Mouse (Mus musculus) hindbrain, embryonic 14.5 days (tissue): ENCODE data around the gene Pip4k2c. TPM values are rescaled to one million over a fixed set of nuclear protein-coding genes. Genes with fewer than 3 reads are reported as not detected.

Source experiments
- ATAC-seq: fragments of 200-750 bp; cut with Nextera tagmentation; 2 replicates; pipeline ENCODE4 v1.8.0; 2017; ENCODE audit warnings: moderate number of reproducible peaks, mild to moderate bottlenecking, moderate TSS enrichment, moderate library complexity; ENCODE audit not compliant: low FRiP score
- DNase-seq: peaks from one replicate; pipeline ENCODE4 v3.0.0-alpha.2; 2015; ENCODE audit warnings: low spot score
- H3K27ac ChIP-seq: fragments of 300-500 bp; sonication (generic); 2 replicates; pipeline ENCODE4 v1.5.1; 2014; ENCODE audit warnings: mild to moderate bottlenecking, moderate library complexity
- H3K27me3 ChIP-seq: fragments of 300-500 bp; sonication (generic); 2 replicates; pipeline ENCODE4 v1.6.1; 2014; ENCODE audit warnings: mild to moderate bottlenecking, low read length, mixed read lengths; ENCODE audit not compliant: control insufficient read depth, insufficient read depth
- H3K36me3 ChIP-seq: fragments of 300-500 bp; sonication (generic); replicated peaks from 2 replicates; pipeline ENCODE4 v1.6.1; 2014; ENCODE audit not compliant: control insufficient read depth, insufficient read depth
- H3K4me1 ChIP-seq: fragments of 300-500 bp; sonication (generic); replicated peaks from 2 replicates; pipeline ENCODE4 v1.6.1; 2014; ENCODE audit warnings: antibody characterized with exemption, low read length, mixed read lengths; ENCODE audit not compliant: control insufficient read depth, insufficient read depth
- H3K4me2 ChIP-seq: fragments of 300-500 bp; sonication (generic); replicated peaks from 2 replicates; pipeline ENCODE4 v1.6.1; 2014; ENCODE audit warnings: mild to moderate bottlenecking, moderate library complexity
- H3K4me3 ChIP-seq: fragments of 300-500 bp; sonication (generic); replicated peaks from 2 replicates; pipeline ENCODE4 v1.5.1; 2014; ENCODE audit warnings: mild to moderate bottlenecking, low read length
- H3K9ac ChIP-seq: fragments of 300-500 bp; sonication (generic); 2 replicates; pipeline ENCODE4 v1.6.1; 2014
- H3K9me3 ChIP-seq: fragments of 300-500 bp; sonication (generic); 2 replicates; pipeline ENCODE4 v1.6.1; 2016; ENCODE audit warnings: low read length; ENCODE audit not compliant: control insufficient read depth
- WGBS: fragments of 180-500 bp; shearing (Covaris S2); extraction: QIAGEN DNeasy Blood & Tissue Kit; methylation state at CpG from one replicate; pipeline ENCODE4 v1.1.7; 2014; 5-methylcytosine and 5-hydroxymethylcytosine counted together
- polyA plus RNA-seq: library from polyadenylated mRNA; unstranded; fragments of >200 nt; fragmentation: Nextera tagmentation; extraction: Ambion mirVana; gene quantifications from 2 replicates; pipeline ENCODE4 v1.2.1, GENCODE M21; 2014

The Pip4k2c gene
- polyA plus RNA-seq, 1 experiment from 2014 or later, result 17.1 TPM

GRCm38 (mm10) chr10:127178286-127179027 is 32.9 kb downstream of the Pip4k2c start:
- Histone ChIP-seq H3K9me3 (no peaks in the 10 kb centered on the region), H3K9ac (no peak overlapping the region), H3K27me3 (peaks cover 76% of the 10 kb centered on the region), H3K4me2 (peak overlapping the region; percentile 47), H3K4me3 (peak overlapping the region; percentile 16), H3K4me1 (peaks cover 24% of the 10 kb centered on the region), H3K27ac (no peak overlapping the region), H3K36me3 (0 out of 2 replicates have a peak, but pooled peaks cover 5% of the 10 kb centered on the region)
- WGBS, result 4% methylated on average over 41 of the region's 41 CpGs
- DNase-seq (no peak), ATAC-seq (no peak)

DNA sequence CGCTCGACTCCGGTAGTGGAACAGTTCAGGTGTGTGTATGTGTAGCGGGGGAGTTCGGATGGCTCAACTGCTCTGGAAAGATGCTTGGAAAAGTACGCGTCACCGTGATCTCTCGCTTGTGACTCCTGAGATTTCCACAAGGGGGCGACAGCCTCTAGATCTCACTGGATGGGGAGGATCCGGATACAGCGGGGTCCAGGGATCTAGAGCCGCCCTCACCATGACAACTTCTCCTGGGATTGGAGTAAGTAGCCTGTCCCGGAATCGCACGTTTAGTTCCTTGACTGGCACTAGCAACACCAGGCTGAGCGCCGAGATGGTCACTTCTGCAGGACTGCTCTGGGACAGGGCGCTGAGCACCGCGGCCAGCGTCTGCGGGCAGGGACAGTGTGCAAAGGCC is 33.7 kb downstream of the Pip4k2c start:
- peaks cover 76% of the 10 kb centered on the region for H3K27me3 ChIP-seq

GRCm38 (mm10) chr10:127177235-127177634 is 34.1 kb downstream of the Pip4k2c start:
- Histone ChIP-seq H3K27ac (no peak overlapping the region), H3K4me1 (peaks cover 23% of the 10 kb centered on the region), H3K27me3 (peaks cover 75% of the 10 kb centered on the region), H3K36me3 (0 out of 2 replicates have a peak, but pooled peaks cover 6% of the 10 kb centered on the region), H3K4me2 (0 out of 2 replicates have a peak overlapping the region, but pooled peaks have one; percentile 47), H3K9ac (no peak overlapping the region), H3K9me3 (no peaks in the 10 kb centered on the region), H3K4me3 (no peak overlapping the region)
- DNase-seq (no peak), ATAC-seq (no peak)
- WGBS, result 21% methylated on average over 9 of the region's 9 CpGs

More for the DNA sequence above, 33.7 kb downstream of the Pip4k2c start:
- under 1% methylated on average over 23 of the region's 23 CpGs for WGBS
- 0 out of 2 replicates have a peak, but pooled peaks cover 6% of the 10 kb centered on the region for H3K36me3 ChIP-seq
- DNase-seq (peak; percentile 85), ATAC-seq (peak; percentile 57; the same call in 1 of the 2 replicates)
- peak overlapping the region; percentile 16 for H3K4me3 ChIP-seq
- no peaks in the 10 kb centered on the region for H3K9me3 ChIP-seq
- peaks cover 23% of the 10 kb centered on the region for H3K4me1 ChIP-seq
- peak overlapping the region; percentile 47 for H3K4me2 ChIP-seq
- H3K27ac ChIP-seq, result no peak overlapping the region
- H3K9ac ChIP-seq, result no peak overlapping the region

- Histone ChIP-seq H3K4me3 (no peak overlapping the region), H3K27ac (no peak overlapping the region), H3K36me3 (peaks cover 10% of the 10 kb centered on the region), H3K27me3 (peaks cover 71% of the 10 kb centered on the region), H3K9ac (no peak overlapping the region), H3K9me3 (no peaks in the 10 kb centered on the region), H3K4me2 (no peak overlapping the region), H3K4me1 (peaks cover 23% of the 10 kb centered on the region)
- DNase-seq (no peak), ATAC-seq (no peak)
- WGBS, result 8% methylated on average over 7 of the region's 7 CpGs
Observed at GRCm38 (mm10) chr10:127176756-127177155, 34.6 kb downstream of the Pip4k2c start.

GRCm38 (mm10) chr10:127176228-127176627 is 35.2 kb downstream of the Pip4k2c start:
- Histone ChIP-seq H3K4me2 (no peak overlapping the region), H3K4me3 (no peak overlapping the region), H3K27ac (no peak overlapping the region), H3K36me3 (peaks cover 15% of the 10 kb centered on the region), H3K9me3 (no peaks in the 10 kb centered on the region), H3K9ac (no peak overlapping the region), H3K4me1 (peaks cover 23% of the 10 kb centered on the region), H3K27me3 (peaks cover 71% of the 10 kb centered on the region)
- no peak for DNase-seq
- ATAC-seq, result no peak
- WGBS, result 42% methylated on average over 3 of the region's 3 CpGs

GRCm38 (mm10) chr10:127174170-127174569 is 37.2 kb downstream of the Pip4k2c start:
- ATAC-seq, result no peak
- peaks cover 31% of the 10 kb centered on the region for H3K36me3 ChIP-seq
- H3K27me3 ChIP-seq, result peaks cover 71% of the 10 kb centered on the region
- no peak overlapping the region for H3K4me2 ChIP-seq
- 93% methylated on average over 7 of the region's 7 CpGs for WGBS
- no peak overlapping the region for H3K27ac ChIP-seq
- DNase-seq, result no peak
- H3K4me1 ChIP-seq, result peaks cover 26% of the 10 kb centered on the region; the same call in 1 of the 2 replicates
- H3K9me3 ChIP-seq, result no peaks in the 10 kb centered on the region
- H3K4me3 ChIP-seq, result no peak overlapping the region
- no peak overlapping the region for H3K9ac ChIP-seq

GRCm38 (mm10) chr10:127173148-127174065 is 38.0 kb downstream of the Pip4k2c start:
- Histone ChIP-seq H3K27ac (no peak overlapping the region), H3K4me1 (peaks cover 21% of the 10 kb centered on the region; the same call in 1 of the 2 replicates), H3K36me3 (peaks cover 39% of the 10 kb centered on the region), H3K4me2 (no peak overlapping the region), H3K9me3 (no peaks in the 10 kb centered on the region), H3K27me3 (peaks cover 71% of the 10 kb centered on the region), H3K9ac (no peak overlapping the region), H3K4me3 (no peak overlapping the region)
- no peak for ATAC-seq
- WGBS, result 81% methylated on average over 16 of the region's 16 CpGs
- no peak for DNase-seq

GRCm38 (mm10) chr10:127171631-127172200 is 39.7 kb downstream of the Pip4k2c start:
- no peak overlapping the region for H3K27ac ChIP-seq
- H3K4me2 ChIP-seq, result no peak overlapping the region
- 84% methylated on average over 15 of the region's 15 CpGs for WGBS
- peaks cover 67% of the 10 kb centered on the region for H3K27me3 ChIP-seq
- no peak overlapping the region for H3K4me3 ChIP-seq
- no peak for ATAC-seq
- H3K4me1 ChIP-seq, result peaks cover 22% of the 10 kb centered on the region
- peaks cover 45% of the 10 kb centered on the region for H3K36me3 ChIP-seq
- H3K9me3 ChIP-seq, result no peaks in the 10 kb centered on the region
- no peak for DNase-seq
- no peak overlapping the region for H3K9ac ChIP-seq
